Mouse (Mus musculus) liver, postnatal 0 days (tissue): Measurements from ENCODE around the gene Efna3. TPM values are rescaled to one million over a fixed set of nuclear protein-coding genes. Genes with fewer than 3 reads are reported as not detected.

Experiments
- ATAC-seq: fragments of 200-750 bp; cut with Nextera tagmentation; 2 replicates; pipeline ENCODE4 v1.8.0; 2017; ENCODE audit warnings: mild to moderate bottlenecking, moderate library complexity
- DNase-seq: peaks from one replicate; pipeline ENCODE4 v3.0.0-alpha.2; 2016
- H3K27ac ChIP-seq: fragments of 300-500 bp; sonication (generic); 2 replicates; pipeline ENCODE4 v1.5.1; 2014; ENCODE audit warnings: antibody characterized with exemption, moderate library complexity, mild to moderate bottlenecking, low read depth
- H3K27me3 ChIP-seq: fragments of 300-500 bp; sonication (generic); 2 replicates; pipeline ENCODE4 v1.6.1; 2014; ENCODE audit warnings: low read length, control low read depth, mixed read lengths; ENCODE audit not compliant: insufficient read depth
- H3K36me3 ChIP-seq: fragments of 300-500 bp; sonication (generic); replicated peaks from 2 replicates; pipeline ENCODE4 v1.6.1; 2014; ENCODE audit warnings: mild to moderate bottlenecking, control low read depth, low read length, moderate library complexity, mixed read lengths; ENCODE audit not compliant: insufficient read depth
- H3K4me1 ChIP-seq: fragments of 300-500 bp; sonication (generic); 2 replicates; pipeline ENCODE4 v1.6.1; 2014; ENCODE audit warnings: antibody characterized with exemption, mild to moderate bottlenecking, control low read depth; ENCODE audit not compliant: insufficient read depth
- H3K4me2 ChIP-seq: fragments of 300-500 bp; sonication (generic); 2 replicates; pipeline ENCODE4 v1.6.1; 2014; ENCODE audit warnings: low read depth, mild to moderate bottlenecking, low read length, moderate library complexity, mixed read lengths
- H3K4me3 ChIP-seq: fragments of 300-500 bp; sonication (generic); 2 replicates; pipeline ENCODE4 v1.5.1; 2014; ENCODE audit warnings: low read depth, low read length
- H3K9ac ChIP-seq: fragments of 300-500 bp; sonication (generic); replicated peaks from 2 replicates; pipeline ENCODE4 v1.6.1; 2014; ENCODE audit warnings: mild to moderate bottlenecking, moderate library complexity
- H3K9me3 ChIP-seq: fragments of 300-500 bp; sonication (generic); 2 replicates; pipeline ENCODE4 v1.6.1; 2016; ENCODE audit warnings: mild to moderate bottlenecking, control low read depth, low read length, mixed read lengths
- CTCF ChIP-seq: sonication (generic); IDR thresholded peaks from 2 replicates; pipeline ENCODE4 v1.5.1; 2016; ENCODE audit warnings: antibody characterized with exemption, low read depth
- EP300 ChIP-seq: IDR thresholded peaks from 2 replicates; pipeline ENCODE4 v1.6.1; 2016; ENCODE audit warnings: antibody characterized with exemption, low read depth, mild to moderate bottlenecking
- WGBS: fragments of 180-500 bp; shearing (Covaris S2); extraction: QIAGEN DNeasy Blood & Tissue Kit; methylation state at CpG from one replicate; pipeline ENCODE4 v1.1.7; 2014; ENCODE audit not compliant: insufficient replicate concordance; 5-methylcytosine and 5-hydroxymethylcytosine counted together
- polyA plus RNA-seq: library from polyadenylated mRNA; unstranded; fragments of >200 nt; fragmentation: Nextera tagmentation; extraction: Ambion mirVana; gene quantifications from 2 replicates; pipeline ENCODE4 v1.2.1, GENCODE M21; 2015

The Efna3 gene
- polyA plus RNA-seq, 1 experiment from 2014 or later, result not detected

GRCm38 (mm10) chr3:89327371-89327870, 4.7 kb upstream of the Efna3 start:
- H3K36me3 ChIP-seq, result no peaks in the 10 kb centered on the region

GRCm38 (mm10) chr3:89325882-89326281, 3.1 kb upstream of the Efna3 start:
- H3K4me1 ChIP-seq, result peaks cover 18% of the 10 kb centered on the region
- 69% methylated on average over 8 of the region's 8 CpGs for WGBS
- TF ChIP-seq EP300 (no peak), CTCF (no peak)
- H3K4me2 ChIP-seq, result no peak overlapping the region
- no peak overlapping the region for H3K27ac ChIP-seq
- no peaks in the 10 kb centered on the region for H3K36me3 ChIP-seq
- no peaks in the 10 kb centered on the region for H3K9me3 ChIP-seq
- no peak overlapping the region for H3K9ac ChIP-seq
- peaks cover 57% of the 10 kb centered on the region for H3K27me3 ChIP-seq
- DNase-seq (no peak), ATAC-seq (no peak)
- no peak overlapping the region for H3K4me3 ChIP-seq

More at GRCm38 (mm10) chr3:89327371-89327870, 4.7 kb upstream of the Efna3 start:
- H3K4me2 ChIP-seq, result no peak overlapping the region
- 63% methylated on average over 9 of the region's 9 CpGs for WGBS
- H3K27me3 ChIP-seq, result peaks cover 41% of the 10 kb centered on the region
- DNase-seq, result no peak
- no peak overlapping the region for H3K4me3 ChIP-seq
- TF ChIP-seq CTCF (no peak), EP300 (no peak)
- H3K4me1 ChIP-seq, result peaks cover 3% of the 10 kb centered on the region
- H3K9ac ChIP-seq, result no peak overlapping the region
- H3K27ac ChIP-seq, result no peak overlapping the region
- H3K9me3 ChIP-seq, result no peaks in the 10 kb centered on the region
- ATAC-seq, result no peak

- H3K27me3 ChIP-seq, result peaks cover 76% of the 10 kb centered on the region
- H3K36me3 ChIP-seq, result no peaks in the 10 kb centered on the region
- H3K27ac ChIP-seq, result no peak overlapping the region
- H3K9me3 ChIP-seq, result no peaks in the 10 kb centered on the region
- no peak for ATAC-seq
- H3K4me1 ChIP-seq, result peaks cover 28% of the 10 kb centered on the region
- 4% methylated on average over 14 of the region's 14 CpGs for WGBS
- no peak for DNase-seq
- H3K4me3 ChIP-seq, result peak overlapping the region; percentile 52
- peak overlapping the region; percentile 79 for H3K4me2 ChIP-seq
- peak overlapping the region; percentile 48; the same call in 1 of the 2 replicates for H3K9ac ChIP-seq
- TF ChIP-seq EP300 (no peak), CTCF (no peak)
Observed at GRCm38 (mm10) chr3:89322131-89322500, 649 bp downstream of the Efna3 start.

- H3K36me3 ChIP-seq, result no peaks in the 10 kb centered on the region
- no peaks in the 10 kb centered on the region for H3K9me3 ChIP-seq
- H3K27me3 ChIP-seq, result peaks cover 77% of the 10 kb centered on the region
- 1% methylated on average over 53 of the region's 66 CpGs for WGBS
- H3K27ac ChIP-seq, result no peak overlapping the region
- ATAC-seq, result peak; percentile 26; the same call in 1 of the 2 replicates
- H3K9ac ChIP-seq, result no peak overlapping the region
- peak overlapping the region; percentile 19 for H3K4me3 ChIP-seq
- DNase-seq, result no peak
- H3K4me2 ChIP-seq, result peak overlapping the region; percentile 79
- H3K4me1 ChIP-seq, result peaks cover 28% of the 10 kb centered on the region
- TF ChIP-seq EP300 (no peak), CTCF (no peak)
Observed at GRCm38 (mm10) chr3:89321183-89322130, 1.3 kb downstream of the Efna3 start.

- H3K4me2 ChIP-seq, result peak overlapping the region; percentile 44
- no peak overlapping the region for H3K9ac ChIP-seq
- DNase-seq (no peak), ATAC-seq (no peak)
- H3K4me3 ChIP-seq, result peak overlapping the region; percentile 11; the same call in 1 of the 2 replicates
- no peak for TF ChIP-seq CTCF
- no peak for TF ChIP-seq EP300
- H3K36me3 ChIP-seq, result no peaks in the 10 kb centered on the region
- no peaks in the 10 kb centered on the region for H3K9me3 ChIP-seq
- 1% methylated on average over 33 of the region's 41 CpGs for WGBS
- peaks cover 36% of the 10 kb centered on the region for H3K4me1 ChIP-seq
- H3K27me3 ChIP-seq, result peaks cover 84% of the 10 kb centered on the region
- H3K27ac ChIP-seq, result no peak overlapping the region
Observed at GRCm38 (mm10) chr3:89320581-89321182, 2.1 kb downstream of the Efna3 start.

- H3K36me3 ChIP-seq, result no peaks in the 10 kb centered on the region
- WGBS, result 3% methylated on average over 57 of the region's 58 CpGs
- peaks cover 45% of the 10 kb centered on the region for H3K4me1 ChIP-seq
- DNase-seq, result no peak
- H3K27ac ChIP-seq, result no peak overlapping the region
- H3K4me2 ChIP-seq, result peak overlapping the region; percentile 61
- no peaks in the 10 kb centered on the region for H3K9me3 ChIP-seq
- peak overlapping the region; percentile 42 for H3K4me3 ChIP-seq
- H3K9ac ChIP-seq, result no peak overlapping the region
- H3K27me3 ChIP-seq, result peaks cover 85% of the 10 kb centered on the region
- ATAC-seq, result no peak
- TF ChIP-seq EP300, result no peak
- no peak for TF ChIP-seq CTCF
Observed at GRCm38 (mm10) chr3:89319591-89320350, 3.0 kb downstream of the Efna3 start.
